Mouse (Mus musculus) forebrain, embryonic 13.5 days (tissue): ENCODE measurements at regions not wholly inside any gene's neighbourhood (a gene's known extent, or its start where the extent isn't known, plus 50 kb on each side); places are given as distances from the start of the nearest gene placed in this dataset.

Experiments
- ATAC-seq: fragments of 200-750 bp; cut with Nextera tagmentation; 2 replicates; pipeline ENCODE4 v1.8.0; 2017
- H3K27ac ChIP-seq: fragments of 300-500 bp; sonication (generic); 2 replicates; pipeline ENCODE4 v1.5.1; 2015; ENCODE audit warnings: inconsistent platforms, mild to moderate bottlenecking, moderate library complexity
- H3K27me3 ChIP-seq: fragments of 300-500 bp; sonication (generic); 2 replicates; pipeline ENCODE4 v1.6.1; 2015; ENCODE audit warnings: mild to moderate bottlenecking, inconsistent platforms
- H3K36me3 ChIP-seq: fragments of 300-500 bp; sonication (generic); 2 replicates; pipeline ENCODE4 v1.6.1; 2015; ENCODE audit warnings: mild to moderate bottlenecking, inconsistent platforms; ENCODE audit not compliant: poor library complexity, severe bottlenecking
- H3K4me1 ChIP-seq: fragments of 300-500 bp; sonication (generic); 2 replicates; pipeline ENCODE4 v1.6.1; 2015; ENCODE audit warnings: inconsistent platforms
- H3K4me2 ChIP-seq: fragments of 300-500 bp; sonication (generic); 2 replicates; pipeline ENCODE4 v1.6.1; 2015; ENCODE audit warnings: inconsistent platforms, mild to moderate bottlenecking, moderate library complexity
- H3K4me3 ChIP-seq: fragments of 300-500 bp; sonication (generic); 2 replicates; pipeline ENCODE4 v1.5.1; 2015; ENCODE audit warnings: mild to moderate bottlenecking, inconsistent platforms
- H3K9ac ChIP-seq: fragments of 300-500 bp; sonication (generic); 2 replicates; pipeline ENCODE4 v1.6.1; 2015; ENCODE audit warnings: mild to moderate bottlenecking, inconsistent platforms
- H3K9me3 ChIP-seq: fragments of 300-500 bp; sonication (generic); replicated peaks from 2 replicates; pipeline ENCODE4 v1.6.1; 2016; ENCODE audit warnings: inconsistent platforms
- WGBS: fragments of 180-500 bp; shearing (Covaris S2); methylation state at CpG from one replicate; pipeline ENCODE4 v1.1.7; 2015; 5-methylcytosine and 5-hydroxymethylcytosine counted together

- no peak for ATAC-seq
- Histone ChIP-seq H3K4me2 (no peak overlapping the region), H3K9me3 (no peaks in the 10 kb centered on the region; the same call in 1 of the 2 replicates), H3K27me3 (no peaks in the 10 kb centered on the region), H3K36me3 (no peaks in the 10 kb centered on the region), H3K27ac (no peak overlapping the region), H3K4me3 (no peak overlapping the region), H3K9ac (no peak overlapping the region), H3K4me1 (0 out of 2 replicates have a peak, but pooled peaks cover 5% of the 10 kb centered on the region)
- 79% methylated on average over 4 of the region's 4 CpGs for WGBS
Measured at GRCm38 (mm10) chr7:136378321-136378720, 516.1 kb upstream of the Mgmt start.

- Histone ChIP-seq H3K27me3 (no peaks in the 10 kb centered on the region), H3K9ac (no peak overlapping the region), H3K4me1 (0 out of 2 replicates have a peak, but pooled peaks cover 5% of the 10 kb centered on the region), H3K9me3 (no peaks in the 10 kb centered on the region; the same call in 1 of the 2 replicates), H3K36me3 (no peaks in the 10 kb centered on the region), H3K4me2 (no peak overlapping the region), H3K27ac (no peak overlapping the region), H3K4me3 (no peak overlapping the region)
- ATAC-seq = no peak
- 62% methylated on average over 7 of the region's 7 CpGs for WGBS
Measured at GRCm38 (mm10) chr7:136379319-136379718, 515.1 kb upstream of the Mgmt start.

GRCm38 (mm10) chr7:136379741-136380140, 514.7 kb upstream of the Mgmt start:
- Histone ChIP-seq H3K9ac (no peak overlapping the region), H3K4me3 (no peak overlapping the region), H3K9me3 (no peaks in the 10 kb centered on the region; the same call in 1 of the 2 replicates), H3K27me3 (no peaks in the 10 kb centered on the region), H3K4me2 (no peak overlapping the region), H3K4me1 (0 out of 2 replicates have a peak, but pooled peaks cover 5% of the 10 kb centered on the region), H3K36me3 (no peaks in the 10 kb centered on the region), H3K27ac (no peak overlapping the region)
- ATAC-seq = no peak
- WGBS = 82% methylated on average over 3 of the region's 3 CpGs

GRCm38 (mm10) chr7:136383296-136383695, 511.1 kb upstream of the Mgmt start:
- Histone ChIP-seq H3K4me1 (0 out of 2 replicates have a peak, but pooled peaks cover 5% of the 10 kb centered on the region), H3K27me3 (no peaks in the 10 kb centered on the region), H3K9ac (no peak overlapping the region), H3K27ac (no peak overlapping the region), H3K9me3 (no peaks in the 10 kb centered on the region; the same call in 1 of the 2 replicates), H3K36me3 (no peaks in the 10 kb centered on the region), H3K4me2 (no peak overlapping the region), H3K4me3 (no peak overlapping the region)
- no peak for ATAC-seq
- 79% methylated on average over 2 of the region's 2 CpGs for WGBS

GRCm38 (mm10) chr7:136387736-136388135, 506.7 kb upstream of the Mgmt start:
- no peak for ATAC-seq
- no peak overlapping the region for H3K9ac ChIP-seq
- H3K27me3 ChIP-seq = no peaks in the 10 kb centered on the region
- H3K27ac ChIP-seq = no peak overlapping the region
- H3K4me2 ChIP-seq = no peak overlapping the region
- H3K4me3 ChIP-seq = no peak overlapping the region
- peaks cover 7% of the 10 kb centered on the region; the same call in 1 of the 2 replicates for H3K4me1 ChIP-seq
- H3K36me3 ChIP-seq = no peaks in the 10 kb centered on the region
- 95% methylated on average over 4 of the region's 4 CpGs for WGBS
- H3K9me3 ChIP-seq = no peaks in the 10 kb centered on the region

- H3K4me3 ChIP-seq = no peak overlapping the region
- no peaks in the 10 kb centered on the region for H3K27me3 ChIP-seq
- no peak for ATAC-seq
- no peaks in the 10 kb centered on the region for H3K36me3 ChIP-seq
- WGBS = 73% methylated on average over 8 of the region's 8 CpGs
- no peak overlapping the region for H3K9ac ChIP-seq
- H3K9me3 ChIP-seq = no peaks in the 10 kb centered on the region
- no peak overlapping the region for H3K27ac ChIP-seq
- no peak overlapping the region for H3K4me2 ChIP-seq
- peaks cover 15% of the 10 kb centered on the region for H3K4me1 ChIP-seq
Measured at GRCm38 (mm10) chr7:136390066-136390465, 504.3 kb upstream of the Mgmt start.

GRCm38 (mm10) chr7:136393454-136393853, 501.0 kb upstream of the Mgmt start:
- ATAC-seq = no peak
- Histone ChIP-seq H3K4me3 (no peak overlapping the region), H3K4me2 (no peak overlapping the region), H3K27me3 (no peaks in the 10 kb centered on the region), H3K4me1 (peaks cover 15% of the 10 kb centered on the region), H3K9ac (no peak overlapping the region), H3K9me3 (no peaks in the 10 kb centered on the region), H3K36me3 (no peaks in the 10 kb centered on the region), H3K27ac (no peak overlapping the region)
- 55% methylated on average over 6 of the region's 6 CpGs for WGBS

GRCm38 (mm10) chr7:136395838-136396237, 498.6 kb upstream of the Mgmt start:
- no peak overlapping the region for H3K27ac ChIP-seq
- H3K9me3 ChIP-seq = no peaks in the 10 kb centered on the region
- 63% methylated on average over 2 of the region's 2 CpGs for WGBS
- no peak for ATAC-seq
- H3K27me3 ChIP-seq = no peaks in the 10 kb centered on the region
- H3K36me3 ChIP-seq = no peaks in the 10 kb centered on the region
- no peak overlapping the region for H3K4me2 ChIP-seq
- H3K4me1 ChIP-seq = peaks cover 8% of the 10 kb centered on the region
- H3K4me3 ChIP-seq = no peak overlapping the region
- no peak overlapping the region for H3K9ac ChIP-seq

- Histone ChIP-seq H3K4me1 (peaks cover 8% of the 10 kb centered on the region), H3K4me3 (no peak overlapping the region), H3K9ac (no peak overlapping the region), H3K36me3 (no peaks in the 10 kb centered on the region), H3K27me3 (no peaks in the 10 kb centered on the region), H3K9me3 (no peaks in the 10 kb centered on the region), H3K4me2 (no peak overlapping the region), H3K27ac (no peak overlapping the region)
- 89% methylated on average over 4 of the region's 4 CpGs for WGBS
- ATAC-seq = no peak
Measured at GRCm38 (mm10) chr7:136397101-136397500, 497.3 kb upstream of the Mgmt start.

- H3K27me3 ChIP-seq = no peaks in the 10 kb centered on the region
- H3K4me1 ChIP-seq = no peaks in the 10 kb centered on the region
- no peak overlapping the region for H3K4me2 ChIP-seq
- WGBS = 83% methylated on average over 8 of the region's 8 CpGs
- no peaks in the 10 kb centered on the region for H3K36me3 ChIP-seq
- ATAC-seq = no peak
- H3K4me3 ChIP-seq = no peak overlapping the region
- no peak overlapping the region for H3K27ac ChIP-seq
- H3K9me3 ChIP-seq = no peaks in the 10 kb centered on the region
- no peak overlapping the region for H3K9ac ChIP-seq
Measured at GRCm38 (mm10) chr7:136402688-136403597, 491.5 kb upstream of the Mgmt start.

GRCm38 (mm10) chr7:136405391-136405790, 489.0 kb upstream of the Mgmt start:
- no peak overlapping the region for H3K9ac ChIP-seq
- no peaks in the 10 kb centered on the region for H3K9me3 ChIP-seq
- 84% methylated on average over 8 of the region's 8 CpGs for WGBS
- H3K4me1 ChIP-seq = no peaks in the 10 kb centered on the region
- no peaks in the 10 kb centered on the region for H3K27me3 ChIP-seq
- no peak overlapping the region for H3K27ac ChIP-seq
- ATAC-seq = no peak
- no peaks in the 10 kb centered on the region for H3K36me3 ChIP-seq
- H3K4me2 ChIP-seq = no peak overlapping the region
- no peak overlapping the region for H3K4me3 ChIP-seq

- Histone ChIP-seq H3K36me3 (no peaks in the 10 kb centered on the region), H3K27me3 (0 out of 2 replicates have a peak, but pooled peaks cover 3% of the 10 kb centered on the region), H3K4me3 (no peak overlapping the region), H3K9me3 (no peaks in the 10 kb centered on the region), H3K27ac (no peak overlapping the region), H3K9ac (no peak overlapping the region), H3K4me2 (no peak overlapping the region), H3K4me1 (no peaks in the 10 kb centered on the region)
- WGBS = 86% methylated on average over 20 of the region's 20 CpGs
- no peak for ATAC-seq
Measured at GRCm38 (mm10) chr7:136406258-136407100, 487.9 kb upstream of the Mgmt start.
